Mouse (Mus musculus) kidney, adult 11 months (tissue): ENCODE results near the gene Atp8a1.
A peak's percentile ranks its signal among the peaks of the same experiment; 100 is the strongest.

Experiments used
- DNase-seq: peaks from one replicate; pipeline ENCODE4 v3.0.0; 2022

Atp8a1 gene

GRCm38 (mm10) chr5:67669436-67669896, 177.8 kb downstream of the Atp8a1 start:
- DNase-seq, result peak; percentile 15

GRCm38 (mm10) chr5:67662715-67663114, 184.5 kb downstream of the Atp8a1 start:
- no peak for DNase-seq

GRCm38 (mm10) chr5:67659864-67660263, 187.4 kb downstream of the Atp8a1 start:
- DNase-seq, result no peak

GRCm38 (mm10) chr5:67656821-67657259, 190.4 kb downstream of the Atp8a1 start:
- no peak for DNase-seq

- no peak for DNase-seq
Observed at GRCm38 (mm10) chr5:67655696-67656519, 191.3 kb downstream of the Atp8a1 start.

- DNase-seq, result no peak
Observed at GRCm38 (mm10) chr5:67654572-67654971, 192.7 kb downstream of the Atp8a1 start.

- DNase-seq, result no peak
Observed at GRCm38 (mm10) chr5:67653543-67653942, 193.7 kb downstream of the Atp8a1 start.

- DNase-seq, result no peak
Observed at GRCm38 (mm10) chr5:67652468-67652867, 194.8 kb downstream of the Atp8a1 start.

- no peak for DNase-seq
Observed at GRCm38 (mm10) chr5:67650021-67650420, 197.2 kb downstream of the Atp8a1 start.

GRCm38 (mm10) chr5:67649156-67649555, 198.1 kb downstream of the Atp8a1 start:
- DNase-seq, result no peak

- DNase-seq, result no peak
Observed at GRCm38 (mm10) chr5:67647568-67647967, 199.7 kb downstream of the Atp8a1 start.

- DNase-seq, result no peak
Observed at GRCm38 (mm10) chr5:67646756-67647529, 200.3 kb downstream of the Atp8a1 start.

- DNase-seq, result no peak
Observed at GRCm38 (mm10) chr5:67643537-67644255, 203.5 kb downstream of the Atp8a1 start.

GRCm38 (mm10) chr5:67641406-67642120, 205.7 kb downstream of the Atp8a1 start:
- DNase-seq, result no peak

- no peak for DNase-seq
Observed at GRCm38 (mm10) chr5:67640596-67641312, 206.5 kb downstream of the Atp8a1 start.

GRCm38 (mm10) chr5:67634339-67634738, 212.9 kb downstream of the Atp8a1 start:
- no peak for DNase-seq

- no peak for DNase-seq
Observed at GRCm38 (mm10) chr5:67633831-67634268, 213.4 kb downstream of the Atp8a1 start.

GRCm38 (mm10) chr5:67633138-67633782, 214.0 kb downstream of the Atp8a1 start:
- no peak for DNase-seq

- DNase-seq, result no peak
Observed at GRCm38 (mm10) chr5:67631261-67631660, 216.0 kb downstream of the Atp8a1 start.

- no peak for DNase-seq
Observed at GRCm38 (mm10) chr5:67629861-67630260, 217.4 kb downstream of the Atp8a1 start.

GRCm38 (mm10) chr5:67629440-67629839, 217.8 kb downstream of the Atp8a1 start:
- DNase-seq, result no peak
